21 mouse cellular contexts compared by ENCODE assay signal in the genomic region with DNA sequence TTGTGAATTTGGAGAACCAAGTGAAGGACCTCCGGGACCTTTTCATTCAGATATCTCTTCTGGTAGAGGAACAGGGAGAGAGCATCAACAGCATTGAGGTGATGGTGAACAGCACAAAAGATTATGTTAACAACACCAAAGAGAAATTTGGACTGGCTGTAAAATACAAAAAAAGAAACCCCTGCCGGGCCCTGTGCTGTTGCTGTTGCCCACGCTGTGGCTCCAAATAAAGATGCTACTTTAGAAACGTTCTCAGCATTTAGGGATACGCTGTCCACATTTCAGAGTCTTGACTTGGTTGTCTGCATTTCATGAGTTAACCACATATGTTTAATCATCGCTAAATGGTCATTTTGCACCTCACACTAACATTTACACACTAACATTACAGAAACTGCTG.
"Had no signal": no experiment of that assay in that cellular context is flagged by ENCODE, and none has a peak within 500 bp of the region (broad histone marks: within the 10 kb centered on the region; RNA-seq: fewer than 3 reads in every experiment).

No protein-coding gene starts in this region.

- ATAC-seq: forebrain, embryonic 13.5 days; forebrain, embryonic 14.5 days; forebrain, embryonic 15.5 days; forebrain, embryonic 16.5 days; forebrain, postnatal 0 days had no signal

- DNase-seq: cerebellum, adult 8-10 months; cerebellum, adult 9-10 months; cerebellum, adult 9-11 months; cerebellum, postnatal 10 days; cerebellum, postnatal 14 days; cerebellum, postnatal 25 days; cerebellum, postnatal 36 days; embryo, embryonic 11 days; forebrain, postnatal 0 days; gastrocnemius, adult 2 months; gastrocnemius, postnatal 10 days; gastrocnemius, postnatal 14 days; gastrocnemius, postnatal 25 days; gastrocnemius, postnatal 36 days; heart, adult 11 months; heart, adult 18-20 months; heart, adult 2 months had no signal
